ENCODE assay signal across 7 mouse cellular contexts in the genomic region with DNA sequence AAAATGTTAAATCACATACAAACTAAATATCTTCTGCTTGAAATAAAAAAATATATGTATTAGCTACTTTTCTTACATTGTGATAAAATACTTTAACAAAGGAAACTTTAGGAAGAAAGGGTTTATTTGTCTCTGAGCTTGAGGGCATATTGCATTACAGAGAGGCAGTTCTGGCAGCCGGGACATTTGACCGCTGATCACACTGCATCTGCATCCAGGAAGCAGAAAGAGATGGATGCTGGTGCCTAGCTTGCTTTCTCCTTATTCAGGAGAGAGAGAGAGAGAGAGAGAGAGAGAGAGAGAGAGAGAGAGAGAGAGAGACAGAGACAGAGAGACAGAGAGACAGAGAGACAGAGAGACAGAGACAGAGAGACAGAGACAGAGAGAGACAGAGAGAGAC.
A peak's percentile ranks its signal among the peaks of the same experiment; 100 is the strongest.
DNase-seq lines count a peak whose midpoint lies in the region; ATAC-seq lines count a peak whose summit lies in the region.
"Not testable (repeated sequence)": the region's sequence is repeated elsewhere in the genome, so short reads cannot be mapped to it uniquely, and the experiment has no call there.

No protein-coding gene starts in this region.

- not testable (repeated sequence) for H3K27me3 ChIP-seq in forebrain, embryonic 11.5 days (ENCODE audit: control insufficient read depth, insufficient read depth, low read length); hindbrain, embryonic 11.5 days (ENCODE audit: control insufficient read depth, insufficient read depth, low read length); hindbrain, embryonic 14.5 days (ENCODE audit: control insufficient read depth, insufficient read depth, low read length); limb, embryonic 15.5 days

- not testable (repeated sequence) for H3K4me1 ChIP-seq in forebrain, embryonic 11.5 days (replicated peaks; ENCODE audit: control insufficient read depth, insufficient read depth, low read length); hindbrain, embryonic 11.5 days (replicated peaks; ENCODE audit: control insufficient read depth, insufficient read depth, low read length); hindbrain, embryonic 14.5 days (replicated peaks; ENCODE audit: control insufficient read depth, insufficient read depth, low read length); limb, embryonic 15.5 days

- 83% methylated on average over 2 of the region's 2 CpGs for WGBS in forebrain, embryonic 11.5 days
- 77% methylated on average over 2 of the region's 2 CpGs for WGBS in hindbrain, embryonic 11.5 days
- WGBS in hindbrain, embryonic 14.5 days = 80% methylated on average over 2 of the region's 2 CpGs
- 70% methylated on average over 2 of the region's 2 CpGs for WGBS in limb, embryonic 15.5 days

- not testable (repeated sequence) for DNase-seq in forebrain, embryonic 11.5 days (ENCODE audit: low spot score); hindbrain, embryonic 11.5 days (ENCODE audit: low spot score); hindbrain, embryonic 14.5 days (ENCODE audit: low spot score)
- DNase-seq in induced T-regulatory cell, adult 2 months (ENCODE audit: low read depth) = peak; percentile 3

- not testable (repeated sequence) for H3K4me2 ChIP-seq in forebrain, embryonic 11.5 days (ENCODE audit: low read depth, low read length, severe bottlenecking); hindbrain, embryonic 11.5 days (replicated peaks; ENCODE audit: low read depth, low read length); hindbrain, embryonic 14.5 days (replicated peaks); limb, embryonic 15.5 days

- not testable (repeated sequence) for H3K36me3 ChIP-seq in forebrain, embryonic 11.5 days (ENCODE audit: control insufficient read depth, insufficient read depth, low read length); hindbrain, embryonic 11.5 days (ENCODE audit: control insufficient read depth, insufficient read depth, low read length); hindbrain, embryonic 14.5 days (replicated peaks; ENCODE audit: control insufficient read depth, insufficient read depth); limb, embryonic 15.5 days

- H3K9ac ChIP-seq in forebrain, embryonic 11.5 days (ENCODE audit: low read length); hindbrain, embryonic 11.5 days (ENCODE audit: low read depth, low read length); hindbrain, embryonic 14.5 days; limb, embryonic 15.5 days: not testable (repeated sequence)

- ATAC-seq in forebrain, embryonic 11.5 days (replicated peaks; ENCODE audit: low FRiP score) = peak; percentile 44; the same call in 1 of the 2 replicates
- 0 out of 2 replicates have a peak, but pooled peaks have one; percentile 9 for ATAC-seq in granulocyte monocyte progenitor cell, adult 5-6 weeks (replicated peaks; ENCODE audit: poor library complexity, severe bottlenecking)
- ATAC-seq in hindbrain, embryonic 11.5 days (ENCODE audit: low FRiP score) = peak; percentile 63; the same call in 1 of the 2 replicates
- 0 out of 2 replicates have a peak, but pooled peaks have one; percentile 53 for ATAC-seq in hindbrain, embryonic 14.5 days (ENCODE audit: low FRiP score)
- 0 out of 2 replicates have a peak, but pooled peaks have one; percentile 58 for ATAC-seq in limb, embryonic 15.5 days (ENCODE audit: insufficient number of reproducible peaks, low FRiP score, low TSS enrichment, low read depth)
- peak; percentile 39; the same call in 1 of the 2 replicates for ATAC-seq in megakaryocyte, adult 5-6 weeks (ENCODE audit: poor library complexity, severe bottlenecking)

- not testable (repeated sequence) for H3K4me3 ChIP-seq in forebrain, embryonic 11.5 days (ENCODE audit: low read depth, low read length); hindbrain, embryonic 11.5 days (ENCODE audit: low read depth, low read length); hindbrain, embryonic 14.5 days (replicated peaks; ENCODE audit: low read length); limb, embryonic 15.5 days

- not testable (repeated sequence) for H3K9me3 ChIP-seq in forebrain, embryonic 11.5 days (ENCODE audit: control insufficient read depth, low read length); hindbrain, embryonic 11.5 days (ENCODE audit: control insufficient read depth, low read length); hindbrain, embryonic 14.5 days (ENCODE audit: control insufficient read depth, low read length); limb, embryonic 15.5 days

- H3K27ac ChIP-seq in forebrain, embryonic 11.5 days (ENCODE audit: low read depth, low read length); hindbrain, embryonic 11.5 days (ENCODE audit: low read depth, low read length); hindbrain, embryonic 14.5 days; limb, embryonic 15.5 days: not testable (repeated sequence)

Comparison
In these comparisons a context has a peak if more than half of its experiments do, and no peak if none do; other contexts are left out.
1. ATAC-seq: peak in every context shown above with its lines; median percentile 63 in hindbrain, embryonic 11.5 days; 58 in limb, embryonic 15.5 days; 53 in hindbrain, embryonic 14.5 days; 44 in forebrain, embryonic 11.5 days; 39 in megakaryocyte, adult 5-6 weeks; 9 in granulocyte monocyte progenitor cell, adult 5-6 weeks.